Mouse (Mus musculus) left cerebral cortex, adult 6 months (tissue): ENCODE results near the gene Olfr1179. TPM values are rescaled to one million over a fixed set of nuclear protein-coding genes. Genes with fewer than 3 reads are reported as not detected.

Experiments
- long read RNA-seq, 2 experiments: library from polyadenylated mRNA; unstranded; transcript quantifications; one replicate each; pipeline ENCODE4 v2.0.0; 2019 to 2020
- polyA plus RNA-seq: library from polyadenylated mRNA; unstranded; fragments of <200 nt; fragmentation: Nextera tagmentation; gene quantifications from 2 replicates; pipeline ENCODE4 v1.2.3, GENCODE M21; 2021

Gene Olfr1179
- not detected in 2 replicates for polyA plus RNA-seq
- long read RNA-seq, experiment 1: 0 reads
- long read RNA-seq, experiment 2: 0 reads

DNA sequence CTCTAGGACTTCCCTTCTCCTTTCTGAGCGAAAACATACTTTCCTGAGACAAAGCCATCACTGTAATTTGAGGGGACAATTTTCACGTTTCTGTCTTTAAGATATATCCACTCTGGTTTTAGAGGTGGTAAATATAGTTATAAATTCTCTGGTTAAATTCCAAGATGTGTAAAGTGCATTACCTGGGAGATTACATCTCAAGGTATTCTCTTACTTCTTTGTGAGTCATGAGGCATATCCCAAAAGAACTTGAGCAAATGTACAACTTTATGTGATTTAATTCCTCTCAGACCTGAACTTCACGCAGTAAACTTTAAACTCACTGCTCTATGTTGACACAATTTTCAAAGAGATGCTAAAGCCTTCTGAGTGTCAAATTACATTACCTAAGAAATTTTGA is at the start of gene Olfr1179:
TSS of gene Olfr1179 (minus strand) at position 101 of the 400 bp plus-strand sequence.

DNA sequence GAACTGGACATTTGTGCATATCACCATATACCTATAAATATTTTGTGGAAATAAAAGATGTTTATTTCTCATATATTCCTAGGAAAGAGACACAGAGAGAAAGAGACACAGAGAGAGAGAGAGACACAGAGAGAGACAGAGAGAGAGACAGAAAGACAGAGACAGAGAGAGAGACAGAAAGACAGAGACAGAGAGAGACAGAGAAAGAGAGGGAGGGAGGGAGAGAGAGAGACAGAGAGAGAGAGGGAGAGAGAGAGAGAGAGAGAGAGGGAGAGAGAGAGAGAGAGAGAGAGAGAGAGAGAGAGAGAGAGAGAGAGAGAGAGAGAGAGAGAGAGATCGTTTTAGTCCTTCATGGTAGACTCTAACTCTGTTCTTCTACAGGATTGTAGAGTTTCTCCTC is 48.3 kb upstream of the Olfr1179 start, which contains the start of gene Olfr1183:
TSS of gene Olfr1183 (plus strand) at position 301 of the 400 bp plus-strand sequence.

DNA sequence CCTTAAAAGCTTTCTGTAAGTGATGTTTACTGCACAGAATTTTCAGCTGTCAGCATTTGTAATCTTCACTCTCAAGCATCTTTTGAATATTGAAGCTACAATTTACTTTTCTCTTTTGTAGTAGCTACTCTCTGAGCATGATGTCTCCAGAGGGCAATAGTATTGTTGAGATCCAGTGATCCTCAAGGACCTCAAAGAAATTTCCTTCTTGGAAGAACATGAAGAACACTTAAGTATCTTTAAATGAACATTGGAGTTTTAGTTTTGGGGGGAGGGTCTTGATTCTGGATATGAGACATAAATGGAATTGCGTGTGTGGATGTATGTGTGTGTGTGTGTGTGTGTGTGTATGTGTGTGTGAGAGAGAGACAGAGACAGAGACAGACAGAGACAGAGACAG is 42.8 kb upstream of the Olfr1179 start, which contains the start of gene Gm13757:
TSS of gene Gm13757 (minus strand) at position 101 of the 400 bp plus-strand sequence.

DNA sequence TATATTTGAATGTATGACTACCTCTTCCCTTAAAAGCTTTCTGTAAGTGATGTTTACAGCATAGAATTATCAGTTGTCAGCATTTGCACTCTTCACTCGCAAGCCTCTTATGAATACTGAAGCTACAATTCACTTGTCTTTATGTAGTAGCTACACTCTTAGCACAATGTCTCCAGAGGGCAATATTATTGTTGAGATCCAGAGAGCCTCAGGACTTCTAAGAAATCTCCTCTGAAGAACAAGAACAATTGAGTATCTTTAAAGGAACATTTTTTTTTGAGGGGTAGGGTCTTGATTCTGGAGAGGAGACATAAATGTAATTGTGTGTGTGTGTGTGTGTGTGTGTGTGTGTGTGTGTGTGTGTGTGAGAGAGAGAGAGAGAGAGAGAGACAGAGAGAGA is 19.8 kb upstream of the Olfr1179 start, which contains the start of gene Olfr1181:
TSS of gene Olfr1181 (minus strand) at position 101 of the 400 bp plus-strand sequence.

DNA sequence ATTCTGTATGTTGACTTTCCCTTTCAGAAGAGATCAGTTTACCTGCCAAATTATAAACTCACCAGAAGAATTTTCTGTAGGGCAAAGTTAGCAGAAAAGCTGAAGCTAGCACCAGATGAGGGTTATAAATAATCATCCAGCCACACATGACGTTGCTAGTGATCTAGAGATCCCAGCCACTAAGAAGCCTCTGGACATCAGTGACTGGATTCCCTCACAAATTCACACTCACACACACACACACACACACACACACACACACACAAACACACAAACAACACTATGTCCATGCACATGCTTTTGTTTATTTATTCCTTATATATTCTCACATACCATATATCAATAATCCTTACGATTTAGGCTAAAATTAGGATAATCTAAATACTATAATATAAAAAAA is 12.8 kb upstream of the Olfr1179 start, which contains the start of gene Olfr1180:
TSS of gene Olfr1180 (minus strand) at position 101 of the 400 bp plus-strand sequence.

DNA sequence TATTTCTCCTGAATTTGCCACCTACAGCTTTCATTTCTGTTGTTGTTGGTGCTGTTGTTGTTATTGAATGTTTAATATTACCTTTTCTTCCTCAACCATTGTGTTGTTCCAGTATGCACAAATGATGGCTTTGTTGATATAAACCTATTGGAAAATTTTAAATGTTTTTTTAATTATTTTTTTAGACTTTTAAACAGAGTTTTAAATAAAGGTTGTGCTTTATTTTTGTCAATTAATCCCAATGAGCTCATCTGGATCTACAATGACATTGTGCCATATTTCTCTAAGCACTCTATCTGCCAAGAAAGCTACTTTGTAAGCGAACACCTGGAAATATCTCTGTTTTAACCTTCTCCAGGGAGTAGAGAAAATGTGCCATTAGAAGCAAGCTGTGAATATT is 19.5 kb downstream of the Olfr1179 start, which contains the start of gene Olfr1178:
TSS of gene Olfr1178 (plus strand) at position 301 of the 400 bp plus-strand sequence.

Other genes with a start within 250 kb of the Olfr1179 start
- gene Olfr1168, start 224.6 kb downstream of the Olfr1179 start, polyA plus RNA-seq: not detected in 2 replicates
- gene Olfr1170, start 178.1 kb downstream of the Olfr1179 start, polyA plus RNA-seq: not detected in 2 replicates
- not detected in 2 replicates for gene Olfr1173, start 126.6 kb downstream of the Olfr1179 start, polyA plus RNA-seq
- not detected in 2 replicates for gene Olfr1174-ps, start 91.3 kb downstream of the Olfr1179 start, polyA plus RNA-seq
- not detected in 2 replicates for gene Olfr1175-ps, start 79.2 kb downstream of the Olfr1179 start, polyA plus RNA-seq
- gene Olfr1176, start 69.7 kb downstream of the Olfr1179 start, polyA plus RNA-seq: not detected in 2 replicates
- gene Olfr1177-ps, start 60.0 kb downstream of the Olfr1179 start, polyA plus RNA-seq: not detected in 2 replicates
- gene Olfr1178, start 19.4 kb downstream of the Olfr1179 start, polyA plus RNA-seq: not detected in 2 replicates
- not detected in 2 replicates for gene Olfr1180, start 12.7 kb upstream of the Olfr1179 start, polyA plus RNA-seq
- gene Olfr1181, start 19.7 kb upstream of the Olfr1179 start, polyA plus RNA-seq: not detected in 2 replicates
- not detected in 2 replicates for gene Gm13757, start 42.7 kb upstream of the Olfr1179 start, polyA plus RNA-seq
- 0.01 TPM in 1 of 2 replicates, not detected in the other for gene Olfr1183, start 48.4 kb upstream of the Olfr1179 start, polyA plus RNA-seq
- not detected in 2 replicates for gene Olfr1184, start 77.1 kb upstream of the Olfr1179 start, polyA plus RNA-seq
- not detected in 2 replicates for gene Olfr1185-ps1, start 86.9 kb upstream of the Olfr1179 start, polyA plus RNA-seq
- not detected in 2 replicates for gene Olfr1186, start 112.1 kb upstream of the Olfr1179 start, polyA plus RNA-seq
- not detected in 2 replicates for gene Olfr1188, start 150.5 kb upstream of the Olfr1179 start, polyA plus RNA-seq
- not detected in 2 replicates for gene Olfr1189, start 180.0 kb upstream of the Olfr1179 start, polyA plus RNA-seq
- not detected in 2 replicates for gene Olfr1191-ps1, start 234.1 kb upstream of the Olfr1179 start, polyA plus RNA-seq
- gene Olfr1192-ps1, start 242.1 kb upstream of the Olfr1179 start, polyA plus RNA-seq: not detected in 2 replicates